Mouse (Mus musculus): ENCODE data around the gene Ulk3. TPM values are rescaled to one million over a fixed set of nuclear protein-coding genes. Genes with fewer than 3 reads are reported as not detected.

The Ulk3 gene
- polyA plus RNA-seq (2015; fragmentation: Nextera tagmentation; extraction: Ambion mirVana), result 5.2 and 5.5 TPM in 2 replicates

- peaks cover 20% of the 10 kb centered on the region for H3K4me1 ChIP-seq (ENCODE audit: control insufficient read depth, low read depth, low read length)
- H3K36me3 ChIP-seq (ENCODE audit: control insufficient read depth, insufficient read depth), result no peaks in the 10 kb centered on the region
- no peaks in the 10 kb centered on the region for H3K9me3 ChIP-seq (replicated peaks; ENCODE audit: control insufficient read depth, low read length)
- H3K4me3 ChIP-seq (ENCODE audit: low read depth, low read length), result peak within 1 kb of the TSS; percentile 82
- H3K9ac ChIP-seq (ENCODE audit: low read depth, low read length), result peak within 1 kb of the TSS; percentile 83
- H3K4me2 ChIP-seq (ENCODE audit: low read depth, low read length), result peak within 1 kb of the TSS; percentile 92
- ATAC-seq (ENCODE audit: low read depth), result peak; percentile 85
- peak within 1 kb of the TSS; percentile 68 for H3K27ac ChIP-seq (ENCODE audit: low read length)
- no peaks in the 10 kb centered on the region for H3K27me3 ChIP-seq (ENCODE audit: control insufficient read depth, insufficient read depth, low read depth, low read length)
- under 1% methylated on average over 57 of the region's 58 CpGs for WGBS (ENCODE audit: insufficient replicate concordance)
Observed at GRCm38 (mm10) chr9:57589224-57590126, at the start of gene Ulk3. Gene Ulk3, plus strand, starts transcription at chr9:57589452.

DNA sequence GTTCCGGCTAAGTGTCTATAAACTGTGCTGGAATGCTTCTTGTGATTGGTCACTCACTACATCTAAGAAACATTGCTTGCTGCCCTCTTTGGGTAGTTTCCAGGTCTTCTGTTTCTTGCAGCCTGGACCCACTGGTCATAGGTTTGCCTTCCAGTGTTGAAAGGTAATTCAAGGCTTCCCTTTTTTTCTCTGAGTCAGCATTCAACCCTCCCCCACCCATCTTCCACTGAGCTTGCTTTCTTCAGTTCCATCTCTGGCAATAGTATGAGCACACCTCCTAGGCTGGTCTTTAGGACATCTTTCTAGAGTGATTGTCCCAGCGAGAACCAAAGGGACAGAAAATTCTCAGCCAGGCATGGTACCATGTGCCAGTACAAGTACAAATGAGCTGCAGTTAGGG is 49.7 kb upstream of the Ulk3 start:
- Histone ChIP-seq H3K9me3 (replicated peaks; ENCODE audit: control insufficient read depth, low read length) (no peaks in the 10 kb centered on the region), H3K36me3 (ENCODE audit: control insufficient read depth, insufficient read depth) (peaks cover 10% of the 10 kb centered on the region), H3K9ac (ENCODE audit: low read depth, low read length) (no peak overlapping the region), H3K4me3 (ENCODE audit: low read depth, low read length) (no peak overlapping the region), H3K4me1 (ENCODE audit: control insufficient read depth, low read depth, low read length) (peaks cover 14% of the 10 kb centered on the region), H3K4me2 (ENCODE audit: low read depth, low read length) (no peak overlapping the region), H3K27me3 (ENCODE audit: control insufficient read depth, insufficient read depth, low read depth, low read length) (no peaks in the 10 kb centered on the region), H3K27ac (ENCODE audit: low read length) (no peak overlapping the region)
- ATAC-seq (ENCODE audit: low read depth), result no peak
- 70% methylated on average over 2 of the region's 2 CpGs for WGBS (ENCODE audit: insufficient replicate concordance)

DNA sequence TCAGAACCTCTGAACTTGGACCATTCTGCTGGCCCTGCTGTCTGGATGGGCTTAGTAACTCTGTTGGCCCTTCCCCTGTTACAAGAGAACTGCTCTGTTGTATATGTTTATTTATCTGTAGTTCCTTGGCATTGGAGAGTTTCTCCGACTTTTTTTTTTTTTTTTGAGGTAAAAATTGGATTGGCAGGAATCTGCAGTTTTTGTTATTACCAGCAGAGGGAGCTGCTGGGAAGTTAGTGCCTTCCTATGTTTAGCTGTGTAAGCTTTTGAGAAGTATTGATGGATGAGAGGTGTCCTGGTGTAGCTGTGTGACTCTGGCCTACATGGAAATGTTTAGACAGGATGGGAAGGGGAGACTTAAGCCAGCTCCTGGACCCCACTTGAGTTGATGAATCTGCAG is 47.9 kb upstream of the Ulk3 start:
- Histone ChIP-seq H3K4me2 (ENCODE audit: low read depth, low read length) (no peak overlapping the region), H3K4me3 (ENCODE audit: low read depth, low read length) (no peak overlapping the region), H3K36me3 (ENCODE audit: control insufficient read depth, insufficient read depth) (peaks cover 10% of the 10 kb centered on the region), H3K27me3 (ENCODE audit: control insufficient read depth, insufficient read depth, low read depth, low read length) (no peaks in the 10 kb centered on the region), H3K9me3 (replicated peaks; ENCODE audit: control insufficient read depth, low read length) (no peaks in the 10 kb centered on the region), H3K4me1 (ENCODE audit: control insufficient read depth, low read depth, low read length) (peaks cover 14% of the 10 kb centered on the region), H3K27ac (ENCODE audit: low read length) (no peak overlapping the region), H3K9ac (ENCODE audit: low read depth, low read length) (no peak overlapping the region)
- WGBS (ENCODE audit: insufficient replicate concordance), result 0% methylated on average over 1 of the region's 1 CpGs
- no peak for ATAC-seq (ENCODE audit: low read depth)

GRCm38 (mm10) chr9:57543951-57544350 is 45.3 kb upstream of the Ulk3 start:
- H3K27me3 ChIP-seq (ENCODE audit: control insufficient read depth, insufficient read depth, low read depth, low read length), result no peaks in the 10 kb centered on the region

DNA sequence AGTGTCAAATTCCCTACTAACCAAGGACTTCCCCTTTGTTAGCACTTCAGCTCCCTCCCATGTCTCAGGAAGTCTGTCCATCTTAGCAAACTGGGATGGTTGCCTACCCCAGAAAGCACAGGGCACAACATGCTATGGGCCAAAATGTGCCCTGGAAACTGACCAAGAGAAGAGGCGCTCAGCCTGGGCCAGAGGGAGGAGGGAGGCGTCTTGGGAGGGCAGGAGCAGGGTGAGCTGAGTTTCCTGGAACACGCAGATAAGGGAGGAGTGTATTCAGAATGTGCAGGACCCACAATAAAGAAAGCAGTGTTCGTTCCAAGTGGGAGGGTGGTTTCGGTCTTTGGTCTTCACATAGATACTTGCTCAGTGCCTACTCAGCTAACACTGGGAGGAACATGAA is 42.0 kb upstream of the Ulk3 start:
- H3K9ac ChIP-seq (ENCODE audit: low read depth, low read length), result no peak overlapping the region
- H3K27ac ChIP-seq (ENCODE audit: low read length), result no peak overlapping the region
- H3K4me2 ChIP-seq (ENCODE audit: low read depth, low read length), result no peak overlapping the region
- H3K4me1 ChIP-seq (ENCODE audit: control insufficient read depth, low read depth, low read length), result peaks cover 14% of the 10 kb centered on the region
- H3K27me3 ChIP-seq (ENCODE audit: control insufficient read depth, insufficient read depth, low read depth, low read length), result no peaks in the 10 kb centered on the region
- H3K36me3 ChIP-seq (ENCODE audit: control insufficient read depth, insufficient read depth), result peaks cover 4% of the 10 kb centered on the region
- WGBS (ENCODE audit: insufficient replicate concordance), result 22% methylated on average over 5 of the region's 5 CpGs
- peak; percentile 58 for ATAC-seq (ENCODE audit: low read depth)
- H3K4me3 ChIP-seq (ENCODE audit: low read depth, low read length), result no peak overlapping the region
- H3K9me3 ChIP-seq (replicated peaks; ENCODE audit: control insufficient read depth, low read length), result no peaks in the 10 kb centered on the region

More at GRCm38 (mm10) chr9:57543951-57544350, 45.3 kb upstream of the Ulk3 start:
- H3K4me2 ChIP-seq (ENCODE audit: low read depth, low read length), result no peak overlapping the region
- peaks cover 10% of the 10 kb centered on the region for H3K36me3 ChIP-seq (ENCODE audit: control insufficient read depth, insufficient read depth)
- H3K4me1 ChIP-seq (ENCODE audit: control insufficient read depth, low read depth, low read length), result peaks cover 9% of the 10 kb centered on the region
- no peak overlapping the region for H3K27ac ChIP-seq (ENCODE audit: low read length)
- WGBS (ENCODE audit: insufficient replicate concordance), result 74% methylated on average over 3 of the region's 3 CpGs
- no peak overlapping the region for H3K9ac ChIP-seq (ENCODE audit: low read depth, low read length)
- H3K4me3 ChIP-seq (ENCODE audit: low read depth, low read length), result no peak overlapping the region
- H3K9me3 ChIP-seq (replicated peaks; ENCODE audit: control insufficient read depth, low read length), result no peaks in the 10 kb centered on the region
- no peak for ATAC-seq (ENCODE audit: low read depth)

GRCm38 (mm10) chr9:57547869-57548268 is 41.4 kb upstream of the Ulk3 start:
- Histone ChIP-seq H3K36me3 (ENCODE audit: control insufficient read depth, insufficient read depth) (peaks cover 3% of the 10 kb centered on the region; the same call in 1 of the 2 replicates), H3K27me3 (ENCODE audit: control insufficient read depth, insufficient read depth, low read depth, low read length) (no peaks in the 10 kb centered on the region), H3K4me3 (ENCODE audit: low read depth, low read length) (no peak overlapping the region), H3K4me2 (ENCODE audit: low read depth, low read length) (no peak overlapping the region), H3K9me3 (replicated peaks; ENCODE audit: control insufficient read depth, low read length) (no peaks in the 10 kb centered on the region), H3K27ac (ENCODE audit: low read length) (no peak overlapping the region), H3K9ac (ENCODE audit: low read depth, low read length) (no peak overlapping the region), H3K4me1 (ENCODE audit: control insufficient read depth, low read depth, low read length) (peaks cover 14% of the 10 kb centered on the region)
- 78% methylated on average over 11 of the region's 11 CpGs for WGBS (ENCODE audit: insufficient replicate concordance)
- ATAC-seq (ENCODE audit: low read depth), result no peak

GRCm38 (mm10) chr9:57549186-57549585 is 40.1 kb upstream of the Ulk3 start:
- Histone ChIP-seq H3K9me3 (replicated peaks; ENCODE audit: control insufficient read depth, low read length) (no peaks in the 10 kb centered on the region), H3K36me3 (ENCODE audit: control insufficient read depth, insufficient read depth) (no peaks in the 10 kb centered on the region), H3K9ac (ENCODE audit: low read depth, low read length) (no peak overlapping the region), H3K4me3 (ENCODE audit: low read depth, low read length) (no peak overlapping the region), H3K4me2 (ENCODE audit: low read depth, low read length) (no peak overlapping the region), H3K27ac (ENCODE audit: low read length) (no peak overlapping the region), H3K27me3 (ENCODE audit: control insufficient read depth, insufficient read depth, low read depth, low read length) (no peaks in the 10 kb centered on the region), H3K4me1 (ENCODE audit: control insufficient read depth, low read depth, low read length) (peaks cover 14% of the 10 kb centered on the region)
- WGBS (ENCODE audit: insufficient replicate concordance), result 81% methylated on average over 4 of the region's 4 CpGs
- no peak for ATAC-seq (ENCODE audit: low read depth)

- H3K9me3 ChIP-seq (replicated peaks; ENCODE audit: control insufficient read depth, low read length), result no peaks in the 10 kb centered on the region
- H3K36me3 ChIP-seq (ENCODE audit: control insufficient read depth, insufficient read depth), result no peaks in the 10 kb centered on the region
- no peak overlapping the region for H3K9ac ChIP-seq (ENCODE audit: low read depth, low read length)
- no peak overlapping the region for H3K27ac ChIP-seq (ENCODE audit: low read length)
- no peak overlapping the region for H3K4me2 ChIP-seq (ENCODE audit: low read depth, low read length)
- no peaks in the 10 kb centered on the region for H3K27me3 ChIP-seq (ENCODE audit: control insufficient read depth, insufficient read depth, low read depth, low read length)
- WGBS (ENCODE audit: insufficient replicate concordance), result 70% methylated on average over 11 of the region's 11 CpGs
- peaks cover 14% of the 10 kb centered on the region for H3K4me1 ChIP-seq (ENCODE audit: control insufficient read depth, low read depth, low read length)
- H3K4me3 ChIP-seq (ENCODE audit: low read depth, low read length), result no peak overlapping the region
- no peak; the same call in 1 of the 2 replicates for ATAC-seq (ENCODE audit: low read depth)
Observed at GRCm38 (mm10) chr9:57550126-57550862, 39.0 kb upstream of the Ulk3 start.

Measured in liver, embryonic 16.5 days (tissue).